In genomic region chr9:45318855-45319254, GRCm38 (mm10) we compare ENCODE assay signal across 22 mouse cellular contexts. TPM values are rescaled to one million over a fixed set of nuclear protein-coding genes. Genes with fewer than 3 reads are reported as not detected.
A peak's percentile ranks its signal among the peaks of the same experiment; 100 is the strongest.
DNase-seq lines count a peak whose midpoint lies in the region; ATAC-seq and TF ChIP-seq lines count a peak whose summit lies in the region.
"Had no signal": no experiment of that assay in that cellular context is flagged by ENCODE, and none has a peak within 500 bp of the region (broad histone marks: within the 10 kb centered on the region; RNA-seq: fewer than 3 reads in every experiment).

Gene Tmprss13, plus strand, starts transcription at chr9:45319100.

- H3K4me3 ChIP-seq in lung, postnatal 0 days (ENCODE audit: low read depth, low read length), result no peak within 1 kb of the TSS
- peak within 1 kb of the TSS; percentile 22 for H3K4me3 ChIP-seq in limb, embryonic 15.5 days
- H3K4me3 ChIP-seq: heart, embryonic 13.5 days; liver, embryonic 15.5 days had no signal

- TF ChIP-seq EP300 in lung, postnatal 0 days (IDR thresholded peaks at IDR 0.05), result no peak

- H3K4me1 ChIP-seq in lung, postnatal 0 days (ENCODE audit: insufficient read depth, low read depth, low read length), result no peaks in the 10 kb centered on the region
- peaks cover 13% of the 10 kb centered on the region for H3K4me1 ChIP-seq in limb, embryonic 15.5 days
- H3K4me1 ChIP-seq: liver, embryonic 15.5 days had no signal

- H3K4me2 ChIP-seq in lung, postnatal 0 days (replicated peaks; ENCODE audit: low read depth, low read length), result no peak within 1 kb of the TSS
- no peak within 1 kb of the TSS for H3K4me2 ChIP-seq in limb, embryonic 15.5 days
- H3K4me2 ChIP-seq: heart, embryonic 13.5 days; liver, embryonic 15.5 days had no signal

- no peak for TF ChIP-seq CTCF in lung, postnatal 0 days (IDR thresholded peaks at IDR 0.05)

- DNase-seq in heart, postnatal 4 days, result peak; percentile 21
- no peak for DNase-seq in heart, adult 8-10 months (ENCODE audit: low spot score)
- no peak for DNase-seq in lung, postnatal 0 days (ENCODE audit: low spot score)
- DNase-seq in lung, postnatal 4 days, result no peak
- peak; percentile 60 to 73 for DNase-seq in urinary bladder, postnatal 36 days (ENCODE audit: low spot score in 2 of 2)
- no peak for DNase-seq in adrenal gland, adult 18-20 months (ENCODE audit: low spot score in 2 of 2)
- DNase-seq: cerebellum, adult 9-10 months; forebrain, postnatal 0 days; heart, postnatal 36 days; left cerebral cortex, postnatal 4 days; thymus, postnatal 14 days had no signal

- no peak within 1 kb of the TSS for H3K27ac ChIP-seq in lung, postnatal 0 days (ENCODE audit: low read length)
- no peak within 1 kb of the TSS for H3K27ac ChIP-seq in limb, embryonic 15.5 days
- H3K27ac ChIP-seq: heart, embryonic 13.5 days; liver, embryonic 15.5 days had no signal

- H3K27me3 ChIP-seq in lung, postnatal 0 days (replicated peaks; ENCODE audit: insufficient read depth, low read length), result no peaks in the 10 kb centered on the region
- H3K27me3 ChIP-seq in limb, embryonic 15.5 days, result 0 out of 2 replicates have a peak, but pooled peaks cover 23% of the 10 kb centered on the region

- WGBS in lung, postnatal 0 days, result 24% methylated on average over 14 of the region's 14 CpGs
- WGBS in limb, embryonic 15.5 days, result 15% methylated on average over 14 of the region's 14 CpGs

- 0 out of 2 replicates have a peak, but pooled peaks have one; percentile 14 for ATAC-seq in lung, postnatal 0 days
- ATAC-seq in limb, embryonic 15.5 days (ENCODE audit: insufficient number of reproducible peaks, low FRiP score, low TSS enrichment, low read depth), result no peak
- no peak for ATAC-seq in inflammation-experienced regulatory T-cells, adult 6 months
- ATAC-seq: activated CD4-positive, CD25-positive, alpha-beta regulatory T cell, adult 4 months; forebrain, postnatal 0 days; hindbrain, embryonic 16.5 days; midbrain, embryonic 16.5 days had no signal

- no peaks in the 10 kb centered on the region for H3K9me3 ChIP-seq in lung, postnatal 0 days (ENCODE audit: low read length)
- H3K9me3 ChIP-seq in limb, embryonic 15.5 days, result no peaks in the 10 kb centered on the region
- H3K9me3 ChIP-seq: heart, embryonic 13.5 days; liver, embryonic 15.5 days had no signal

- H3K36me3 ChIP-seq in lung, postnatal 0 days (ENCODE audit: insufficient read depth, low read length), result no peaks in the 10 kb centered on the region
- no peaks in the 10 kb centered on the region for H3K36me3 ChIP-seq in limb, embryonic 15.5 days
- H3K36me3 ChIP-seq: heart, embryonic 13.5 days; liver, embryonic 15.5 days had no signal

- H3K9ac ChIP-seq in lung, postnatal 0 days (replicated peaks; ENCODE audit: low read depth), result no peak within 1 kb of the TSS
- no peak within 1 kb of the TSS for H3K9ac ChIP-seq in limb, embryonic 15.5 days
- H3K9ac ChIP-seq: forebrain, postnatal 0 days; heart, embryonic 13.5 days; liver, embryonic 15.5 days had no signal

RNA-seq across cellular contexts. Expression of gene Tmprss13, which starts in this region (rescaled TPM):
- under 1 TPM; 0.24 to 0.50 TPM for total RNA-seq in heart, postnatal 4 days (2021)
- 1 to 10 TPM; 5.9 to 9.3 (median 7.7) TPM for total RNA-seq in heart, adult 8-10 months (2022)
- polyA plus RNA-seq in lung, postnatal 0 days (2015; fragmentation: Nextera tagmentation; extraction: Ambion mirVana), result 0.83 and 0.86 TPM in 2 replicates
- polyA plus RNA-seq in limb, embryonic 15.5 days (2015; fragmentation: Nextera tagmentation; extraction: Ambion mirVana), result 14.6 and 14.7 TPM in 2 replicates
- 10 to 100 TPM in 1 of 3 experiments, 1 to 10 TPM in 2; 1.3 to 22.8 (median 2.5) TPM for polyA plus RNA-seq in inflammation-experienced regulatory T-cells, adult 6 months (2017; shearing (Covaris generic))
- under 1 TPM; 0.10 to 0.27 TPM for total RNA-seq in adrenal gland, adult 18-20 months (2021)
- total RNA-seq: CH12.LX; forebrain, postnatal 0 days; granulocyte monocyte progenitor cell, adult 5-6 weeks; layer of hippocampus, adult 18-20 months; left cerebral cortex, postnatal 4 days; megakaryocyte-erythroid progenitor cell, adult 5-6 weeks had no signal
- polyA plus RNA-seq: heart, embryonic 13.5 days; liver, embryonic 15.5 days; midbrain, embryonic 16.5 days had no signal

Comparison
In these comparisons a context has a peak if more than half of its experiments do, and no peak if none do; other contexts are left out.
1. RNA of gene Tmprss13 (total RNA-seq): 5.9 to 9.3 TPM in heart, adult 8-10 months; 0.24 to 0.50 TPM in heart, postnatal 4 days and 0.10 to 0.27 TPM in adrenal gland, adult 18-20 months; every median in the first group is over 4 times any median in the second.
2. Peak in DNase-seq in heart, postnatal 4 days; RNA of the gene not detected or under 1 TPM.
3. Peak in ATAC-seq in lung, postnatal 0 days; RNA of the gene not detected or under 1 TPM.
4. DNase-seq: peak in urinary bladder, postnatal 36 days (2 of 2); none in heart, adult 8-10 months (single experiment), lung, postnatal 0 days (single experiment), lung, postnatal 4 days (0 of 2) and adrenal gland, adult 18-20 months (0 of 2).